Mouse (Mus musculus) adrenal gland, adult 18-20 months (tissue): ENCODE data around the gene Galntl5. TPM values are rescaled to one million over a fixed set of nuclear protein-coding genes. Genes with fewer than 3 reads are reported as not detected.

ENCODE experiments used
- microRNA-seq, 2 experiments: library from miRNA; unstranded; fragments of <30 nt; microRNA quantifications; one replicate each; pipeline ENCODE4 v1.2.0; 2021; ENCODE audit warnings: borderline number of aligned reads in 2 of 2
- total RNA-seq, 2 experiments: library from RNA; stranded (reverse); gene quantifications; 1 replicate in 1 of 2; 2 replicates in 1 of 2; pipeline ENCODE4 v1.2.3; 2021

The Galntl5 gene
- total RNA-seq, 2 experiments from 2014 or later: not detected

Small RNAs within 50 kb of the gene (microRNA-seq; reads per million reads assigned to microRNA genes)
- gene Gm26051: 0 reads per million in 2 experiments

Other genes starting within 250 kb of the Galntl5 start
- 10 to 100 TPM; 33.2 to 39.4 TPM for gene Prkag2, start 80.8 kb upstream of the Galntl5 start, total RNA-seq
- 10 to 100 TPM; 45.2 to 49.2 TPM for gene Galnt11, start 40.4 kb downstream of the Galntl5 start, total RNA-seq
- gene E130116L18Rik, start 41.7 kb downstream of the Galntl5 start, total RNA-seq: not detected